Mouse (Mus musculus) heart, postnatal 0 days (tissue): ENCODE data around the gene Bphl. TPM values are rescaled to one million over a fixed set of nuclear protein-coding genes. Genes with fewer than 3 reads are reported as not detected.
A peak's percentile ranks its signal among the peaks of the same experiment; 100 is the strongest.

Experiments
- ATAC-seq: fragments of 200-750 bp; cut with Nextera tagmentation; 2 replicates; pipeline ENCODE4 v1.8.0; 2017; ENCODE audit warnings: low read depth, moderate number of reproducible peaks, moderate library complexity; ENCODE audit not compliant: insufficient read depth
- DNase-seq: peaks from one replicate; pipeline ENCODE4 v3.0.0-alpha.2; 2016; ENCODE audit warnings: low spot score
- H3K27ac ChIP-seq: fragments of 300-500 bp; sonication (generic); 2 replicates; pipeline ENCODE4 v1.5.1; 2014; ENCODE audit warnings: low read depth, mild to moderate bottlenecking
- H3K27me3 ChIP-seq: fragments of 300-500 bp; sonication (generic); 2 replicates; pipeline ENCODE4 v1.6.1; 2014; ENCODE audit warnings: low read length, mixed read lengths; ENCODE audit not compliant: control insufficient read depth, insufficient read depth
- H3K36me3 ChIP-seq: fragments of 300-500 bp; sonication (generic); replicated peaks from 2 replicates; pipeline ENCODE4 v1.6.1; 2014; ENCODE audit warnings: low read length, mixed read lengths; ENCODE audit not compliant: control insufficient read depth, insufficient read depth
- H3K4me1 ChIP-seq: fragments of 300-500 bp; sonication (generic); 2 replicates; pipeline ENCODE4 v1.6.1; 2014; ENCODE audit warnings: antibody characterized with exemption; ENCODE audit not compliant: control insufficient read depth, insufficient read depth
- H3K4me2 ChIP-seq: fragments of 300-500 bp; sonication (generic); 2 replicates; pipeline ENCODE4 v1.6.1; 2014; ENCODE audit warnings: low read depth, mild to moderate bottlenecking, low read length, moderate library complexity
- H3K4me3 ChIP-seq: fragments of 300-500 bp; sonication (generic); 2 replicates; pipeline ENCODE4 v1.5.1; 2014; ENCODE audit warnings: low read depth, low read length
- H3K9ac ChIP-seq: fragments of 300-500 bp; sonication (generic); replicated peaks from 2 replicates; pipeline ENCODE4 v1.6.1; 2014; ENCODE audit warnings: low read depth, low read length, mixed read lengths
- H3K9me3 ChIP-seq: fragments of 300-500 bp; sonication (generic); replicated peaks from 2 replicates; pipeline ENCODE4 v1.6.1; 2016; ENCODE audit warnings: low read length; ENCODE audit not compliant: control insufficient read depth
- CTCF ChIP-seq: IDR thresholded peaks from 2 replicates; pipeline ENCODE4 v1.5.1; 2016; ENCODE audit warnings: antibody characterized with exemption, control low read depth, low read depth
- EP300 ChIP-seq: IDR thresholded peaks from 2 replicates; pipeline ENCODE4 v1.6.1; 2016; ENCODE audit warnings: antibody characterized with exemption, low read depth
- WGBS: fragments of 180-500 bp; shearing (Covaris S2); extraction: QIAGEN DNeasy Blood & Tissue Kit; methylation state at CpG from one replicate; pipeline ENCODE4 v1.1.7; 2014; 5-methylcytosine and 5-hydroxymethylcytosine counted together
- polyA plus RNA-seq: library from polyadenylated mRNA; unstranded; fragments of >200 nt; fragmentation: Nextera tagmentation; extraction: Ambion mirVana; gene quantifications from 2 replicates; pipeline ENCODE4 v1.2.1, GENCODE M21; 2015
- total RNA-seq: library from RNA; depleted of rRNA; stranded (reverse); fragments of >200 nt; gene quantifications from 2 replicates; pipeline ENCODE4 v1.2.3, GENCODE M21; 2014; ENCODE audit warnings: low replicate concordance

The Bphl gene
- total and polyA plus RNA-seq, 2 experiments from 2014 or later, result 53.2 to 64.2 TPM

- Histone ChIP-seq H3K27ac (0 out of 2 replicates have a peak overlapping the region, but pooled peaks have one; percentile 6), H3K4me3 (no peak overlapping the region), H3K9me3 (no peaks in the 10 kb centered on the region), H3K4me2 (no peak overlapping the region), H3K4me1 (peaks cover 6% of the 10 kb centered on the region), H3K36me3 (peaks cover 30% of the 10 kb centered on the region), H3K27me3 (no peaks in the 10 kb centered on the region), H3K9ac (no peak overlapping the region)
- no peak for TF ChIP-seq CTCF
- no peak for TF ChIP-seq EP300
- WGBS, result 66% methylated on average over 2 of the region's 2 CpGs
- DNase-seq, result no peak
- ATAC-seq, result no peak
These were observed 30.2 kb upstream of the Bphl start for GRCm38 (mm10) chr13:34007234-34007633.

- Histone ChIP-seq H3K4me3 (no peak overlapping the region), H3K9me3 (no peaks in the 10 kb centered on the region), H3K27ac (no peak overlapping the region), H3K4me2 (no peak overlapping the region), H3K27me3 (no peaks in the 10 kb centered on the region), H3K4me1 (no peaks in the 10 kb centered on the region), H3K9ac (no peak overlapping the region), H3K36me3 (peaks cover 84% of the 10 kb centered on the region)
- no peak for ATAC-seq
- 84% methylated on average over 9 of the region's 9 CpGs for WGBS
- TF ChIP-seq EP300, result no peak
- TF ChIP-seq CTCF, result no peak
- DNase-seq, result no peak
These were observed 20.3 kb upstream of the Bphl start for GRCm38 (mm10) chr13:34016927-34017569.

- 85% methylated on average over 1 of the region's 1 CpGs for WGBS
- no peak overlapping the region for H3K4me2 ChIP-seq
- DNase-seq (no peak), ATAC-seq (no peak)
- H3K27me3 ChIP-seq, result no peaks in the 10 kb centered on the region
- no peak overlapping the region for H3K9ac ChIP-seq
- H3K36me3 ChIP-seq, result peaks cover 85% of the 10 kb centered on the region
- H3K4me1 ChIP-seq, result no peaks in the 10 kb centered on the region
- H3K4me3 ChIP-seq, result no peak overlapping the region
- H3K9me3 ChIP-seq, result no peaks in the 10 kb centered on the region
- TF ChIP-seq EP300 (no peak), CTCF (no peak)
- H3K27ac ChIP-seq, result no peak overlapping the region
These were observed 18.9 kb upstream of the Bphl start for GRCm38 (mm10) chr13:34018521-34018920.

- H3K9me3 ChIP-seq, result no peaks in the 10 kb centered on the region
- DNase-seq, result no peak
- no peak for TF ChIP-seq EP300
- TF ChIP-seq CTCF, result no peak
- H3K27ac ChIP-seq, result no peak overlapping the region
- H3K27me3 ChIP-seq, result no peaks in the 10 kb centered on the region
- H3K36me3 ChIP-seq, result peaks cover 59% of the 10 kb centered on the region
- no peaks in the 10 kb centered on the region for H3K4me1 ChIP-seq
- H3K4me3 ChIP-seq, result no peak overlapping the region
- H3K9ac ChIP-seq, result no peak overlapping the region
- ATAC-seq, result no peak
- no peak overlapping the region for H3K4me2 ChIP-seq
- 87% methylated on average over 2 of the region's 2 CpGs for WGBS
These were observed 15.4 kb upstream of the Bphl start for GRCm38 (mm10) chr13:34021998-34022397.

GRCm38 (mm10) chr13:34032041-34032440, 5.4 kb upstream of the Bphl start:
- Histone ChIP-seq H3K4me1 (no peaks in the 10 kb centered on the region), H3K9ac (no peak overlapping the region), H3K27me3 (no peaks in the 10 kb centered on the region), H3K36me3 (peaks cover 59% of the 10 kb centered on the region), H3K9me3 (no peaks in the 10 kb centered on the region), H3K27ac (no peak overlapping the region), H3K4me3 (no peak overlapping the region), H3K4me2 (no peak overlapping the region)
- ATAC-seq (no peak), DNase-seq (no peak)
- TF ChIP-seq EP300 (no peak), CTCF (no peak)
- WGBS, result 69% methylated on average over 2 of the region's 2 CpGs

- TF ChIP-seq CTCF (no peak), EP300 (no peak)
- H3K9ac ChIP-seq, result no peak overlapping the region
- H3K4me1 ChIP-seq, result peaks cover 8% of the 10 kb centered on the region; the same call in 1 of the 2 replicates
- WGBS, result 77% methylated on average over 3 of the region's 3 CpGs
- H3K27me3 ChIP-seq, result no peaks in the 10 kb centered on the region
- no peaks in the 10 kb centered on the region for H3K9me3 ChIP-seq
- DNase-seq (no peak), ATAC-seq (no peak)
- H3K4me3 ChIP-seq, result no peak overlapping the region
- H3K36me3 ChIP-seq, result peaks cover 33% of the 10 kb centered on the region
- H3K27ac ChIP-seq, result no peak overlapping the region
- no peak overlapping the region for H3K4me2 ChIP-seq
These were observed 2.0 kb upstream of the Bphl start for GRCm38 (mm10) chr13:34035424-34035823.
